Mouse (Mus musculus) embryonic facial prominence, embryonic 15.5 days (tissue): ENCODE results near the gene Scarf1. TPM values are rescaled to one million over a fixed set of nuclear protein-coding genes. Genes with fewer than 3 reads are reported as not detected.

Experiments
- ATAC-seq: fragments of 200-750 bp; cut with Nextera tagmentation; 2 replicates; pipeline ENCODE4 v1.8.0; 2017; ENCODE audit warnings: low read depth, moderate TSS enrichment; ENCODE audit not compliant: insufficient number of reproducible peaks, low FRiP score, low TSS enrichment
- H3K27ac ChIP-seq: fragments of 300-500 bp; sonication (generic); replicated peaks from 2 replicates; pipeline ENCODE4 v1.5.1; 2015; ENCODE audit warnings: mild to moderate bottlenecking, inconsistent platforms
- H3K27me3 ChIP-seq: fragments of 300-500 bp; sonication (generic); 2 replicates; pipeline ENCODE4 v1.6.1; 2015; ENCODE audit warnings: inconsistent platforms
- H3K36me3 ChIP-seq: fragments of 300-500 bp; sonication (generic); 2 replicates; pipeline ENCODE4 v1.6.1; 2015; ENCODE audit warnings: mild to moderate bottlenecking, inconsistent platforms
- H3K4me1 ChIP-seq: fragments of 300-500 bp; sonication (generic); 2 replicates; pipeline ENCODE4 v1.6.1; 2015; ENCODE audit warnings: inconsistent platforms
- H3K4me2 ChIP-seq: fragments of 300-500 bp; sonication (generic); replicated peaks from 2 replicates; pipeline ENCODE4 v1.6.1; 2015; ENCODE audit warnings: mild to moderate bottlenecking, inconsistent platforms
- H3K4me3 ChIP-seq: fragments of 300-500 bp; sonication (generic); replicated peaks from 2 replicates; pipeline ENCODE4 v1.5.1; 2015; ENCODE audit warnings: mild to moderate bottlenecking, inconsistent platforms
- H3K9ac ChIP-seq: fragments of 300-500 bp; sonication (generic); 2 replicates; pipeline ENCODE4 v1.6.1; 2015; ENCODE audit warnings: inconsistent platforms
- H3K9me3 ChIP-seq: fragments of 300-500 bp; sonication (generic); replicated peaks from 2 replicates; pipeline ENCODE4 v1.6.1; 2016; ENCODE audit warnings: inconsistent platforms
- WGBS: fragments of 180-500 bp; shearing (Covaris S2); methylation state at CpG from one replicate; pipeline ENCODE4 v1.1.7; 2015; 5-methylcytosine and 5-hydroxymethylcytosine counted together
- polyA plus RNA-seq: library from polyadenylated mRNA; unstranded; fragments of >200 nt; fragmentation: Nextera tagmentation; extraction: Ambion mirVana; gene quantifications from 2 replicates; pipeline ENCODE4 v1.2.1, GENCODE M21; 2015

The Scarf1 gene
- 8.0 and 8.1 TPM in 2 replicates for polyA plus RNA-seq

- Histone ChIP-seq H3K4me2 (no peak within 1 kb of the TSS), H3K9me3 (no peaks in the 10 kb centered on the region), H3K9ac (no peak within 1 kb of the TSS), H3K27ac (no peak within 1 kb of the TSS), H3K27me3 (no peaks in the 10 kb centered on the region), H3K4me1 (peaks cover 18% of the 10 kb centered on the region), H3K36me3 (peaks cover 10% of the 10 kb centered on the region), H3K4me3 (peak within 1 kb of the TSS; percentile 15)
- 58% methylated on average over 8 of the region's 8 CpGs for WGBS
- ATAC-seq: no peak
Measured at GRCm38 (mm10) chr11:75513336-75513735, at the start of gene Scarf1. Gene Scarf1 (plus strand): TSS chr11:75513540.

- no peaks in the 10 kb centered on the region for H3K27me3 ChIP-seq
- WGBS: 53% methylated on average over 4 of the region's 4 CpGs
- H3K27ac ChIP-seq: peak overlapping the region; percentile 85
- H3K4me1 ChIP-seq: peaks cover 47% of the 10 kb centered on the region
- no peaks in the 10 kb centered on the region for H3K9me3 ChIP-seq
- peaks cover 20% of the 10 kb centered on the region for H3K36me3 ChIP-seq
- no peak for ATAC-seq
- 0 out of 2 replicates have a peak overlapping the region, but pooled peaks have one; percentile 81 for H3K4me3 ChIP-seq
- H3K4me2 ChIP-seq: peak overlapping the region; percentile 91; the same call in 1 of the 2 replicates
- H3K9ac ChIP-seq: no peak overlapping the region
Measured at GRCm38 (mm10) chr11:75463624-75464023, 49.7 kb upstream of the Scarf1 start.

- Histone ChIP-seq H3K9me3 (no peaks in the 10 kb centered on the region), H3K27ac (no peak overlapping the region), H3K4me3 (no peak overlapping the region), H3K27me3 (no peaks in the 10 kb centered on the region), H3K9ac (no peak overlapping the region), H3K4me2 (no peak overlapping the region), H3K36me3 (peaks cover 20% of the 10 kb centered on the region), H3K4me1 (peaks cover 45% of the 10 kb centered on the region)
- WGBS: 87% methylated on average over 6 of the region's 6 CpGs
- no peak for ATAC-seq
Measured at GRCm38 (mm10) chr11:75464417-75464816, 48.9 kb upstream of the Scarf1 start.

GRCm38 (mm10) chr11:75465051-75465450 lies 48.3 kb upstream of the Scarf1 start:
- H3K4me3 ChIP-seq: no peak overlapping the region
- H3K27ac ChIP-seq: no peak overlapping the region
- peaks cover 20% of the 10 kb centered on the region for H3K36me3 ChIP-seq
- no peaks in the 10 kb centered on the region for H3K9me3 ChIP-seq
- WGBS: 79% methylated on average over 6 of the region's 6 CpGs
- H3K4me2 ChIP-seq: no peak overlapping the region
- no peak for ATAC-seq
- peaks cover 39% of the 10 kb centered on the region for H3K4me1 ChIP-seq
- no peak overlapping the region for H3K9ac ChIP-seq
- H3K27me3 ChIP-seq: no peaks in the 10 kb centered on the region

GRCm38 (mm10) chr11:75466731-75467505 lies 46.4 kb upstream of the Scarf1 start:
- ATAC-seq: no peak
- Histone ChIP-seq H3K4me3 (no peak overlapping the region), H3K4me1 (peaks cover 33% of the 10 kb centered on the region), H3K36me3 (peaks cover 20% of the 10 kb centered on the region), H3K4me2 (no peak overlapping the region), H3K27ac (no peak overlapping the region), H3K27me3 (no peaks in the 10 kb centered on the region), H3K9ac (no peak overlapping the region), H3K9me3 (no peaks in the 10 kb centered on the region)
- WGBS: 96% methylated on average over 4 of the region's 4 CpGs

GRCm38 (mm10) chr11:75467512-75468215 lies 45.7 kb upstream of the Scarf1 start:
- 18% methylated on average over 19 of the region's 19 CpGs for WGBS
- H3K36me3 ChIP-seq: peaks cover 20% of the 10 kb centered on the region
- peak overlapping the region; percentile 54 for H3K4me3 ChIP-seq
- ATAC-seq: peak; percentile 76
- H3K9me3 ChIP-seq: no peaks in the 10 kb centered on the region
- H3K27me3 ChIP-seq: no peaks in the 10 kb centered on the region
- H3K4me2 ChIP-seq: peak overlapping the region; percentile 84
- peak overlapping the region; percentile 72 for H3K27ac ChIP-seq
- peaks cover 26% of the 10 kb centered on the region for H3K4me1 ChIP-seq
- H3K9ac ChIP-seq: peak overlapping the region; percentile 44

GRCm38 (mm10) chr11:75468410-75468809 lies 44.9 kb upstream of the Scarf1 start:
- H3K27ac ChIP-seq: peak overlapping the region; percentile 72; the same call in 1 of the 2 replicates
- H3K9me3 ChIP-seq: no peaks in the 10 kb centered on the region
- 62% methylated on average over 7 of the region's 7 CpGs for WGBS
- peak overlapping the region; percentile 84 for H3K4me2 ChIP-seq
- peaks cover 18% of the 10 kb centered on the region for H3K4me1 ChIP-seq
- no peaks in the 10 kb centered on the region for H3K27me3 ChIP-seq
- H3K4me3 ChIP-seq: peak overlapping the region; percentile 54
- peaks cover 20% of the 10 kb centered on the region for H3K36me3 ChIP-seq
- peak overlapping the region; percentile 44 for H3K9ac ChIP-seq
- no peak for ATAC-seq

- ATAC-seq: no peak
Measured at GRCm38 (mm10) chr11:75469261-75469660, 44.1 kb upstream of the Scarf1 start.

GRCm38 (mm10) chr11:75470675-75471074 lies 42.7 kb upstream of the Scarf1 start:
- H3K36me3 ChIP-seq: peaks cover 6% of the 10 kb centered on the region; the same call in 1 of the 2 replicates
- no peak overlapping the region for H3K9ac ChIP-seq
- no peak overlapping the region for H3K27ac ChIP-seq
- no peaks in the 10 kb centered on the region for H3K27me3 ChIP-seq
- 85% methylated on average over 3 of the region's 3 CpGs for WGBS
- no peak overlapping the region for H3K4me2 ChIP-seq
- no peak for ATAC-seq
- H3K4me3 ChIP-seq: no peak overlapping the region
- peaks cover 15% of the 10 kb centered on the region for H3K4me1 ChIP-seq
- no peaks in the 10 kb centered on the region for H3K9me3 ChIP-seq

More at GRCm38 (mm10) chr11:75469261-75469660, 44.1 kb upstream of the Scarf1 start:
- 92% methylated on average over 4 of the region's 4 CpGs for WGBS
- Histone ChIP-seq H3K4me1 (peaks cover 15% of the 10 kb centered on the region), H3K9me3 (no peaks in the 10 kb centered on the region), H3K36me3 (peaks cover 20% of the 10 kb centered on the region), H3K9ac (no peak overlapping the region), H3K4me2 (no peak overlapping the region), H3K27me3 (no peaks in the 10 kb centered on the region), H3K4me3 (no peak overlapping the region), H3K27ac (no peak overlapping the region)

GRCm38 (mm10) chr11:75472469-75473081 lies 40.8 kb upstream of the Scarf1 start:
- ATAC-seq: no peak
- 78% methylated on average over 11 of the region's 11 CpGs for WGBS

GRCm38 (mm10) chr11:75473376-75473775 lies 40.0 kb upstream of the Scarf1 start:
- no peak overlapping the region for H3K4me2 ChIP-seq
- WGBS: 59% methylated on average over 7 of the region's 7 CpGs
- ATAC-seq: no peak
- no peak overlapping the region for H3K4me3 ChIP-seq
- no peak overlapping the region for H3K9ac ChIP-seq
- no peaks in the 10 kb centered on the region for H3K36me3 ChIP-seq
- H3K27ac ChIP-seq: no peak overlapping the region
- H3K9me3 ChIP-seq: no peaks in the 10 kb centered on the region
- H3K4me1 ChIP-seq: peaks cover 6% of the 10 kb centered on the region; the same call in 1 of the 2 replicates
- H3K27me3 ChIP-seq: no peaks in the 10 kb centered on the region

More at GRCm38 (mm10) chr11:75472469-75473081, 40.8 kb upstream of the Scarf1 start:
- H3K4me1 ChIP-seq: peaks cover 13% of the 10 kb centered on the region
- no peak overlapping the region for H3K9ac ChIP-seq
- H3K27ac ChIP-seq: no peak overlapping the region
- no peak overlapping the region for H3K4me2 ChIP-seq
- no peaks in the 10 kb centered on the region for H3K36me3 ChIP-seq
- no peaks in the 10 kb centered on the region for H3K9me3 ChIP-seq
- no peak overlapping the region for H3K4me3 ChIP-seq
- no peaks in the 10 kb centered on the region for H3K27me3 ChIP-seq
